Mouse (Mus musculus): Measurements from ENCODE around the gene Tob2.
A peak's percentile ranks its signal among the peaks of the same experiment; 100 is the strongest.

- no peak for TF ChIP-seq TCF12 (IDR thresholded peaks at IDR 0.05; ENCODE audit: insufficient read depth, poor library complexity, severe bottlenecking)
- TF ChIP-seq REST (IDR thresholded peaks at IDR 0.05; ENCODE audit: insufficient read depth, insufficient read length) = no peak
- peak; percentile 97 for TF ChIP-seq POLR2A (IDR thresholded peaks at IDR 0.05; ENCODE audit: insufficient read length, low read depth)
- TF ChIP-seq MAX (IDR thresholded peaks at IDR 0.05; ENCODE audit: low read depth) = peak; percentile 57
- peak in 2 of 3 experiments; percentile 71 to 90 for TF ChIP-seq MYOD1 (IDR thresholded peaks at IDR 0.05; ENCODE audit: control insufficient read depth in 1 of 3, insufficient read length in 2 of 3, low read depth in 2 of 3)
- TF ChIP-seq CEBPB (IDR thresholded peaks at IDR 0.05; ENCODE audit: insufficient read depth, poor library complexity, severe bottlenecking) = no peak
- TF ChIP-seq MYOG (IDR thresholded peaks at IDR 0.05; ENCODE audit: control insufficient read depth in 1 of 3, insufficient read depth in 1 of 3, insufficient read length in 2 of 3, low read depth in 2 of 3) = peak in 2 of 3 experiments; percentile 84
- peak; percentile 82 for TF ChIP-seq USF1 (IDR thresholded peaks at IDR 0.05; ENCODE audit: low read depth)
- peak; percentile 92 for TF ChIP-seq POLR2AphosphoS2 (IDR thresholded peaks at IDR 0.05; ENCODE audit: insufficient read length, low read depth)
These were observed 47.7 kb downstream of the Tob2 start for GRCm38 (mm10) chr15:81810671-81811598.
